Mouse (Mus musculus) spleen, adult 2 months (tissue): ENCODE results near the gene 9530077C05Rik.

Experiments
- CTCF ChIP-seq: fragments of 200-500 bp; IDR thresholded peaks from 2 replicates; pipeline ENCODE4 v1.5.1; 2011; ENCODE audit warnings: mild to moderate bottlenecking, inconsistent platforms; ENCODE audit not compliant: insufficient read depth, insufficient read length, insufficient replicate concordance; ENCODE audit errors: extremely low read depth
- POLR2A ChIP-seq: fragments of 200-500 bp; IDR thresholded peaks from 2 replicates; pipeline ENCODE4 v1.6.1; 2011; ENCODE audit warnings: low read depth, low read length, inconsistent platforms

GRCm38 (mm10) chr9:22372760-22373159, 38.6 kb upstream of the 9530077C05Rik start:
- peak; percentile 4; the same call in 1 of the 2 replicates for TF ChIP-seq CTCF
- TF ChIP-seq POLR2A: no peak
